Mouse (Mus musculus) testis, adult 2 months (tissue): Measurements from ENCODE around the gene Carmil3.

ENCODE experiments used
- CTCF ChIP-seq: fragments of 200-500 bp; IDR thresholded peaks from 2 replicates; pipeline ENCODE4 v1.5.1; 2012; ENCODE audit warnings: low read depth, mild to moderate bottlenecking, inconsistent platforms, low read length, moderate library complexity; ENCODE audit not compliant: control insufficient read depth, insufficient read depth, insufficient replicate concordance
- POLR2A ChIP-seq: fragments of 200-500 bp; IDR thresholded peaks from 2 replicates; pipeline ENCODE4 v1.6.1; 2012; ENCODE audit warnings: low read depth, mild to moderate bottlenecking, inconsistent platforms, low read length, moderate library complexity; ENCODE audit not compliant: control insufficient read depth

GRCm38 (mm10) chr14:55551794-55552193, 61.3 kb downstream of the Carmil3 start:
- TF ChIP-seq POLR2A (no peak), CTCF (no peak)
